In genomic region chr16:57181180-57181579, GRCm38 (mm10) we compare ENCODE assay signal across 14 mouse cellular contexts. TPM values are rescaled to one million over a fixed set of nuclear protein-coding genes. Genes with fewer than 3 reads are reported as not detected.
DNase-seq lines count a peak whose midpoint lies in the region; ATAC-seq and TF ChIP-seq lines count a peak whose summit lies in the region.
"Had no signal": no experiment of that assay in that cellular context is flagged by ENCODE, and none has a peak within 500 bp of the region (broad histone marks: within the 10 kb centered on the region; RNA-seq: fewer than 3 reads in every experiment).

No protein-coding gene starts in this region.

- WGBS in kidney, adult 2 months = 82% methylated on average over 11 of the region's 11 CpGs
- WGBS in kidney, embryonic 15.5 days = 87% methylated on average over 11 of the region's 11 CpGs
- 69% methylated on average over 11 of the region's 11 CpGs for WGBS in liver, embryonic 16.5 days (ENCODE audit: insufficient replicate concordance)

- no peak for ATAC-seq in kidney, embryonic 15.5 days (replicated peaks; ENCODE audit: low FRiP score)
- peak; percentile 54; the same call in 1 of the 2 replicates for ATAC-seq in liver, embryonic 16.5 days (ENCODE audit: low read depth)
- ATAC-seq: CD4-positive, CD25-positive, alpha-beta regulatory T cell, adult 4 months; forebrain, postnatal 0 days; midbrain, embryonic 16.5 days had no signal

- H3K27me3 ChIP-seq in kidney, adult 2 months (replicated peaks; ENCODE audit: control insufficient read depth, insufficient read depth, low read length) = no peaks in the 10 kb centered on the region
- no peaks in the 10 kb centered on the region for H3K27me3 ChIP-seq in kidney, embryonic 15.5 days
- H3K27me3 ChIP-seq in liver, embryonic 16.5 days (ENCODE audit: control insufficient read depth, insufficient read depth, low read depth, low read length) = no peaks in the 10 kb centered on the region
- H3K27me3 ChIP-seq: embryonic facial prominence, embryonic 12.5 days; hindbrain, embryonic 15.5 days; limb, embryonic 15.5 days had no signal

- no peak overlapping the region for H3K9ac ChIP-seq in kidney, embryonic 15.5 days
- no peak overlapping the region for H3K9ac ChIP-seq in liver, embryonic 16.5 days (ENCODE audit: low read depth, low read length)
- H3K9ac ChIP-seq: embryonic facial prominence, embryonic 12.5 days; forebrain, postnatal 0 days; hindbrain, embryonic 15.5 days; limb, embryonic 15.5 days had no signal

- no peak for TF ChIP-seq CTCF in kidney, adult 2 months (conservative IDR thresholded peaks at IDR 0.05; ENCODE audit: insufficient read depth, insufficient read length, low read depth, low read length)
- TF ChIP-seq CTCF in gastrocnemius, adult 2 months (IDR thresholded peaks at IDR 0.05) = no peak

- no peak overlapping the region for H3K4me2 ChIP-seq in kidney, embryonic 15.5 days
- H3K4me2 ChIP-seq in liver, embryonic 16.5 days (ENCODE audit: low read depth, low read length) = no peak overlapping the region
- H3K4me2 ChIP-seq: embryonic facial prominence, embryonic 12.5 days; hindbrain, embryonic 15.5 days; limb, embryonic 15.5 days had no signal

- no peaks in the 10 kb centered on the region for H3K4me1 ChIP-seq in kidney, adult 2 months (ENCODE audit: control insufficient read depth, insufficient read depth, low read length)
- H3K4me1 ChIP-seq in kidney, embryonic 15.5 days = no peaks in the 10 kb centered on the region
- H3K4me1 ChIP-seq in liver, embryonic 16.5 days (ENCODE audit: control insufficient read depth, low read depth, low read length) = no peaks in the 10 kb centered on the region
- H3K4me1 ChIP-seq: embryonic facial prominence, embryonic 12.5 days; hindbrain, embryonic 15.5 days; limb, embryonic 15.5 days had no signal

- intact Hi-C loops in gastrocnemius, adult 2 months (cut with DNase I) = no loop called here

- no peak overlapping the region for H3K4me3 ChIP-seq in kidney, adult 2 months (ENCODE audit: insufficient read depth, low read depth, low read length)
- H3K4me3 ChIP-seq in kidney, embryonic 15.5 days (replicated peaks) = no peak overlapping the region
- H3K4me3 ChIP-seq in gastrocnemius, adult 2 months = no peak overlapping the region
- H3K4me3 ChIP-seq in liver, embryonic 16.5 days (ENCODE audit: low read depth, low read length) = no peak overlapping the region
- H3K4me3 ChIP-seq: embryonic facial prominence, embryonic 12.5 days; hindbrain, embryonic 15.5 days; limb, embryonic 15.5 days had no signal

- no peak overlapping the region for H3K27ac ChIP-seq in kidney, adult 2 months (ENCODE audit: insufficient read depth, low read depth, low read length)
- no peak overlapping the region for H3K27ac ChIP-seq in kidney, embryonic 15.5 days
- no peak overlapping the region for H3K27ac ChIP-seq in gastrocnemius, adult 2 months
- H3K27ac ChIP-seq in liver, embryonic 16.5 days (ENCODE audit: low read length) = no peak overlapping the region
- H3K27ac ChIP-seq: embryonic facial prominence, embryonic 12.5 days; hindbrain, embryonic 15.5 days; limb, embryonic 15.5 days had no signal

- DNase-seq in kidney, adult 2 months = peak; percentile 14
- peak; percentile 47 for DNase-seq in ES-CJ7 (ENCODE audit: low read depth, low spot score)
- DNase-seq in gastrocnemius, adult 2 months = peak; percentile 54
- no peak for DNase-seq in cerebellum, adult 11 months
- no peak for DNase-seq in ovary, postnatal 10 days (ENCODE audit: low spot score)
- no peak for DNase-seq in spleen, adult 18-20 months
- DNase-seq: forebrain, postnatal 0 days had no signal

- no peaks in the 10 kb centered on the region for H3K9me3 ChIP-seq in kidney, embryonic 15.5 days (replicated peaks)
- H3K9me3 ChIP-seq in liver, embryonic 16.5 days (replicated peaks; ENCODE audit: control insufficient read depth, low read length) = no peaks in the 10 kb centered on the region
- H3K9me3 ChIP-seq: embryonic facial prominence, embryonic 12.5 days; hindbrain, embryonic 15.5 days; limb, embryonic 15.5 days had no signal

- TF ChIP-seq POLR2A in kidney, adult 2 months (IDR thresholded peaks at IDR 0.05; ENCODE audit: low read depth, low read length) = no peak

- H3K36me3 ChIP-seq in kidney, adult 2 months (ENCODE audit: control insufficient read depth, insufficient read depth, low read length) = peaks cover 5% of the 10 kb centered on the region
- H3K36me3 ChIP-seq in kidney, embryonic 15.5 days = peaks cover 73% of the 10 kb centered on the region
- peaks cover 6% of the 10 kb centered on the region; the same call in 1 of the 2 replicates for H3K36me3 ChIP-seq in liver, embryonic 16.5 days (ENCODE audit: control insufficient read depth, insufficient read depth)

RNA-seq across cellular contexts. Expression of gene Nit2, which starts 14.0 kb away (rescaled TPM):
- 75.3 and 83.7 TPM in 2 replicates for polyA plus RNA-seq in kidney, adult 2 months (2012; rRNA removed)
- polyA plus RNA-seq in kidney, embryonic 15.5 days (2015; fragmentation: Nextera tagmentation; extraction: Ambion mirVana) = 100 and 104 TPM in 2 replicates
- total RNA-seq in gastrocnemius, adult 2 months (2021) = 10 to 100 TPM; 22.7 to 24.3 TPM
- 47.4 and 48.0 TPM in 2 replicates for polyA plus RNA-seq in liver, embryonic 16.5 days (2015; fragmentation: Nextera tagmentation; extraction: Ambion mirVana)

RNA-seq across cellular contexts. Expression of gene Tbc1d23, which starts 50.1 kb away (rescaled TPM):
- 8.6 and 10.7 TPM in 2 replicates for polyA plus RNA-seq in kidney, adult 2 months (2012; rRNA removed)
- polyA plus RNA-seq in kidney, embryonic 15.5 days (2015; fragmentation: Nextera tagmentation; extraction: Ambion mirVana) = 22.5 and 25.6 TPM in 2 replicates
- total RNA-seq in gastrocnemius, adult 2 months (2021) = 10 to 100 TPM; 19.2 to 19.5 TPM
- polyA plus RNA-seq in liver, embryonic 16.5 days (2015; fragmentation: Nextera tagmentation; extraction: Ambion mirVana) = 5.7 and 5.8 TPM in 2 replicates

RNA-seq across cellular contexts. Expression of gene Tomm70a, which starts 59.7 kb away (rescaled TPM):
- 10.6 and 12.5 TPM in 2 replicates for polyA plus RNA-seq in kidney, adult 2 months (2012; rRNA removed)
- polyA plus RNA-seq in kidney, embryonic 15.5 days (2015; fragmentation: Nextera tagmentation; extraction: Ambion mirVana) = 43.6 and 45.7 TPM in 2 replicates
- 10 to 100 TPM; 31.6 to 37.4 TPM for total RNA-seq in gastrocnemius, adult 2 months (2021)
- 18.3 and 19.5 TPM in 2 replicates for polyA plus RNA-seq in liver, embryonic 16.5 days (2015; fragmentation: Nextera tagmentation; extraction: Ambion mirVana)

Comparison
In these comparisons a context has a peak if more than half of its experiments do, and no peak if none do; other contexts are left out.
1. DNase-seq: peak in kidney, adult 2 months (single experiment), ES-CJ7 (single experiment) and gastrocnemius, adult 2 months (single experiment); none in cerebellum, adult 11 months (single experiment), ovary, postnatal 10 days (single experiment) and spleen, adult 18-20 months (0 of 2).